Mouse (Mus musculus): Measurements from ENCODE around the gene Braf.
"Not testable (repeated sequence)": the region's sequence is repeated elsewhere in the genome, so short reads cannot be mapped to it uniquely, and the experiment has no call there.

Braf gene

DNA sequence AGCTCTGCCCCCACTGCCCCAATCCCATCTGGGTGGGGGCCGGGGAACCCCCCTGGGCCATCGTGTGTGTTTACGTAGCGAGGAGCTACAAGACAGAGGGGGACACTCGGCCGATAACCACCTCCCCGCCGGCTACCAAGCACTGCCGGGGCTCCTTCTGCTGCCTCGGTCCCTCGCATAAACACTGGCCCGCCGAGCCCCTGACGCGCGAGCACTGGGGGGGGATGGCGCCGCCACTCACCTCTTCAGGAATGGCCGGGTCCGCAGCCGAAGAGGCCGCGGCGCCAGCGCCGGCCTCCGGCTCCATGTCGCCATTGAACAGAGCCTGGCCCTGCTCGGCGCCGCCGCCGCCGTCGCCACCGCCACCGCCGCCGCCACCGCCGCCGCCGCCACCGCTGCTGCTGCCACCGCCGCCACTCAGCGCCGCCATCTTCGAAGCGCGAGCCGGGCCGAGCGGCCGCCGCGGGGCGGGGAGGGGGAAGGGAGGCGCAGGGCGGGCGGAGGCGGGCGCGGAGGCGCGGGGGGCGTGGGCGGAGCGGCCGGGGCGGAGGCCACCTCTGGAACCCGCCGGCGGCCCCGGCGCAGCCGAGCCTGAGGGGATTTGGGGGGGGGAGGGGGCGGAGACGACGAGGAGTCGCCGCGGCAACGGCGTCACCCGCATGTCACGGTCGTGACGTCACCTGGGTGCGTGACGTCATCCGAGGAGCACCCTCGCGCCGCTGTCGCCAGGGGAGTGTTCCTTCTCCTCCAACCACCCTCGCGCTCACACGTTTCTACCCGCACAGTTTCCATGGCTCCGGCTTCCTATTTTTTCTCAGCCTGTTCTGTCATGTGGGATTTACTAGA, at the start of gene Braf:
Gene Braf (minus strand): TSS at position 598 of the 846 bp plus-strand sequence.
- DNase-seq (ENCODE audit: low spot score in 2 of 2), result peak; percentile 79 to 91

DNA sequence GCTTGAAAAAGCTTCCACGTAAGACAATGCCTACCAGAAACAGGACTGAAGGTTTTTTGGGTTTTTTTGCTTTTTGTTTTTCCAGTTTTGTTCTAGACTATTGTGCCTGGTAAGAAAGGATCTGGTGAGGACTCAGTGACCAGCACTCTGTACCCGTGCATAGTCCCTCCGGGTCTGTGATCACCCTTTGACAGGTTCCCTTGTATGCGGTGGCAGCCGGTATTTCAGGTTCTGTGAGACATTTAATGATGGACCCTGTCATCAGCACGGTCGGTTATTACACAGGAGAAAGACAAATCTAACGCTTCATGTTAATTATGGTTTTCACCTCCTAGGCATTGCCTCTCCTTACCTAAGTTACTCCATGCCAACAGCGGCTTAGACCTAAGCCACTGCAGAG, 49.8 kb upstream of the Braf start:
- no peak for DNase-seq (ENCODE audit: low spot score in 2 of 2)

DNA sequence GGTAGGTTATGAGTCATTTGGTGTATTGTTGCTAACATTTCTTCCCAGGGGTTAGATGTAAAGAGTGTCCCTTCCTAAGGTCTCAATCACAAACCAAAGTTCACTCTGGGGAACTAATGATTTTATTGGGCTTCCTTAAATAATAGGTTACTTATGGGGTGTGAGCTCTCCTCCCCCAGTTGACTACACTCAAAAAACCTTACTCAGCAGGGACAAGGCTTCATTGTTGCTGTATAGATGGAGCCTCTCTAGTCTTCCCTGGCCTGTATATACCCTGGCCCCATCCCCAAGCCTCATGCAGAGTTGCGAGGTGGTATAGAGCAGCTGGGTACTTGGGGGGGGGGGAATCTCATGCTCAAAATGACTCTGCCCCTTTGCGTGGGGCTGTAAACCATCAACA, 32.0 kb upstream of the Braf start:
- DNase-seq (ENCODE audit: low spot score in 2 of 2), result no peak

DNA sequence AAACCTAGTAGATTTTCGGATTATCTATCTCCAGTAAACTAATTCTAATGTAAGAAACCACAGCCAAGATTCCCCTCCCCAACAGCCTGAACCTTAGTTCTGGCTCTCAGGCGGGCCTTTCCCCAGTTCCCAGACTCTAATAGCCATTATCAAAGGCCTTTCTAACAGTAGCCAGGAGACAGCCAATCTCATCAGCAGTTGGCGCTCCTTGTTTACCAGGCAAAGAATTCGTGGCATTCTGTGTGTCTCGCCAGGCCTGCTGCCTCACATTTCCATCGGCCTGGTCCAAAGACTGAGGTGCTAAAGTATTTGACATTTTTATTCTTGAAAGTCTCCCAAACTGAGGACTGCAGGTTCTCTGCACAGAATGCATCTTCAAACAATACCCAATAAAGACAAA, 24.6 kb upstream of the Braf start:
- no peak for DNase-seq (ENCODE audit: low spot score in 2 of 2)

DNA sequence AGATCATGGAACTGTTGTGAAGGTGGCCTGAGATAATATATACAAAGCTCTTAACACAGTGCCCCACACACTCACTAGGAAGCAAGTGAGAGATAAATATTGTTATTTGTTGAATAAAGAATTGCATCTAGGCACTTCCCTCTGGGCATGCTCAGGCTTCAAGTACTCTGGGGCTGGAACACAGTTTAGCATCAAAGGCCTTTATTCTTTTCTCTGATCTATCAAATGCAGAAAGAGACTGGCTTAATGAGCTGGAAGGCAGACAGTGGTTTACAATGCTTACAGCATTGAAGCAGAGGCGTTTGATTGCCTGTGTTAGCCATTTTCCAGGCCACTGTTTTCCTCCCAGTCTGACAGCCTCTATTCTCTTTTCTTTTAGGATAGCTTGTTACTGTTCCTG, 21.8 kb upstream of the Braf start:
- no peak for DNase-seq (ENCODE audit: low spot score in 2 of 2)

DNA sequence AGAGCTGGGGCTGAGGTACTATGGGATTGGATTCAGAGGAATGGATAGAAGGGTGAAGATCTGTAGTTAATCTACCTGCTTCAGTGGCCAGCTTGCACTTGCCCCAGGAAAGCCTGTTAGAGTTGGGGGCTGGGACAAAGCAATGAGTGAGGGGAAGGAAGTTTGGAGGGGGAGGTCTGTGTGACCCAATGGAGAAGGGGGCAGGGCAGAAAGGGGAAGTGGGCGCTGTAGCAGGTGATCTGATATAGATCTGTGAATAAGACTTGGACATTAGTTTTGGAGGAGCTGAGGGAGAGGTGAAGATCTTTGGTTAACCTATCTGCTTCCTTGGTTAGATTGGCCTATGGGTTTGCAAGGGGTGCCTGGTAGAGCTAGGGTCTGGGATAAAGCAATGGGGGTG, 20.2 kb upstream of the Braf start:
- DNase-seq (ENCODE audit: low spot score in 2 of 2), result no peak

DNA sequence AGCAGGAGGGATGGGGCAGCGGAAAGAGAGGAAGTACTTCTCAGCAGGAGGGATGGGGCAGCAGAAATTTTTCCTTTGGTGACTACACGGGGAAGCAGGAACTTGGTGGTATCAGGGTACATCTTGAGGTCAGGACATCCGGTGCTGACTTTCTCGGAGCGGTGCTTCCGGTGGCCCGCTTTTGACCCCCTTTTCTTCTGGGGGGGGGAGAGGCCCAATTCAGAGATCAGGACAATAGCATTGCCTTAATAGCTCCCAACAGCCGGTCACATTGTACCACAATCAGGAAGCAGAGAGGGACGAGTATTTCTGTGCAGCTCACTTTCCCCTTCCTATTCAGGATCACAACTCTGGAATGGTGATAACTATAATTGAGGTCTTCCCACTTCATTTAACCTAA, 14.4 kb upstream of the Braf start:
- DNase-seq (ENCODE audit: low spot score in 2 of 2), result not testable (repeated sequence)

DNA sequence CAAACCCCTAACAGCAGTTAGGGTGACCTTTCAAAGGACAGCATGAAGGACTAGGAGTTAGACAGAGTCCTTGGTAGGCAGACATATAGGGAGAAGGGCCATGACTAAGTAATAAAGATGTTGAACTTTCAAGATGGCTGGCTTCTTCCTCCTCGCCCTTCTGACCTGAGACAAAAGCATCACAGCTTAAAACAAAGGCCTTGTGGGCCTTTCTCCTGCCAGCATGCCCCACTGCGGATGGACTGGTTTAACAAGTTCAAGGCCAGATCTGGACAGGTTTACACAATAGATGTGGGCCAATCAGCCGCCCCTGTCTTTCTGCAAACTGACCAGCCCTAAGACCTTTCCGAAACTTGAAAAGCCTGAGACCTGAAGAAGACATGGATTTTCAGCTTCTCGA, 2.8 kb upstream of the Braf start:
- DNase-seq (ENCODE audit: low spot score in 2 of 2), result peak in 1 of 2 experiments; percentile 51

DNA sequence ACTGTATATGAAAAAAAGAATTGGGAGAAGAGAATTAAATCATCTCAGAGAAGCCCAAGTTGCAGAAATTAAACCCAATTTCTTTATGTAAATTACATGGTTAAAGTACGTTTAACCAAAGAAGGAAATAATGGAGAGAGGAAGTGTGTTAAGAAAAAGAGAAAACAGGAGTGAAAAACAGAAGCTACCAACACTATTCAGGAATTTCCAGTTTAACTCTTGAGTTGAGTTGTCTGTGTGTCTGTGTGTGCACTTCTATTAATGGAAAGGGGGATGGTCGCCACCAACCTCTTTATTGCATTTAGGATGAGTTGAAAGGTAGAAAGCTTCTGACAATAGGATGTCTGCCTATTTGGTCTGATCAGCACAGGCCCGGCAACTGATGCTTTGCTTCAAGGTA, 886 bp upstream of the Braf start:
- DNase-seq (ENCODE audit: low spot score in 2 of 2), result no peak

DNA sequence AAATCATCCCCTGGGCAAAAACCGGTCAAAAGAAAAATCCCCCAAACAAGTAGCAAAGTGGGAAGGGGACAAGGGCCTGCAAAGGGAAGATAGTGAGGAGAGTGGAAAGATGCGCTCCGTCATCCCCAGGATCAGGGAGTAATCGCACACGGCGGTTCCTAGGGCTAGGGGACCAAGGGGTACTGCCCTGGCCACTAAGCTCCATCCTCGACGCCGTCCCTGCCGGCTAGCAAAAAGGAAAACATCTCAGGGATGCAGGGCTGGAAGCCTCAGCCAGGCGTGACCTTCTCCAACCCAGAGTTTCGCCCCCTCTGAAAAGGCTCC, 759 bp downstream of the Braf start:
- no peak for DNase-seq (ENCODE audit: low spot score in 2 of 2)

DNA sequence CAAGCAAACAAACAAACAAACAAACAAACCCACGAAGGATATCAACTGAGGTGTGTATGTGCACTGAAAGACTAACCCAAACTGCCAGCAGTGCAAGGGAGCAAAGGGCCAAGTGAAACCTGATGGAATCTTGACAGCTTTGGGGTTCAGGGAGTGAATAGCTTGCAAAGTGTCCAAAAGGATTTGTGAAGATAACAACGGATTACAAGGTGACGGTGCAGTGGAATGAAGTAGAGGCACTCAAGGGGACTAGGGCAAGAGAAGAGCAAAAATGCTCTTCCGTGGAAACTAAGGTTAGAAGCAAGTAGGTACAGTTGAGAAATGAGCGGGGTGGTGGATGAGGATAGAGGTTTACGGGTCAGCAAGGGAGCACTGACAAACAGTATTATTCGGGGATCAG, 1.2 kb downstream of the Braf start:
- DNase-seq (ENCODE audit: low spot score in 2 of 2), result peak in 1 of 2 experiments; percentile 54

DNA sequence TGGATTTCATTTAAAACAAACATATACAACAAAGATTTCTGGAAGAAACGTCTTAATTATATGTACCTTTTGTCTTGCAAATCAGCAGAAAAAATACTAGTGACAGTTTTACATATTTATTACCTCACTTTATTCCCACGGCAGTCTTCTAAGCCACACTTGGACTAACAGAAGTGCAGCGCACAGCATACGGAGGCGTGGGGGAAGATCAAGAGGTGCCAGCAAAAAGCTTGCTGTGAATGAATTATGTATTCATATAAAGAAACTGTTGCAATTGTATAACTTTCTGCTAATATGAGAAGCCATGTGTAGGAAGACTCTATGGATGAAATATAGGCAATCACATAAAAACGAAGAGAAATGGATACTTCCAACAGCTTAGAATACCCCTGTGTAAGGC, 6.7 kb downstream of the Braf start:
- DNase-seq (ENCODE audit: low spot score in 2 of 2), result no peak

DNA sequence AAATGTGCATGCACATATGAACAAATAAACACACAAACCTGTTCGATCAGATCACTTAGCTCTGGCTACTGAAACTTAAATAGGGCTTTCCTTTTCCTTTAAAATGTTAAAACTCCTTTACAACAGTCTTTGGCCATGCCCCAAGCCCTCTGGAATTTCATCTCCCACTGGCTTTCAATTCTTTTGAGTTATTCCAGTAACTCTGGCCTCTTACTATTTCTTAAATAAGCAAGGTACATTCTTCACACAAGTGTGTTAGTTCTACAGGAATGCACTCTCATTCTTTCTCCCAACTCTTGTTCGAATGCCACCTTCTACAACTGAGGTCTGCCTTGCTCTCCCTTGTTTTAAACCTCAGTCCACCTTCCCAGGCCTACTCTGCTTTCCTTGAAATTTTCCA, 8.2 kb downstream of the Braf start:
- DNase-seq (ENCODE audit: low spot score in 2 of 2), result no peak

DNA sequence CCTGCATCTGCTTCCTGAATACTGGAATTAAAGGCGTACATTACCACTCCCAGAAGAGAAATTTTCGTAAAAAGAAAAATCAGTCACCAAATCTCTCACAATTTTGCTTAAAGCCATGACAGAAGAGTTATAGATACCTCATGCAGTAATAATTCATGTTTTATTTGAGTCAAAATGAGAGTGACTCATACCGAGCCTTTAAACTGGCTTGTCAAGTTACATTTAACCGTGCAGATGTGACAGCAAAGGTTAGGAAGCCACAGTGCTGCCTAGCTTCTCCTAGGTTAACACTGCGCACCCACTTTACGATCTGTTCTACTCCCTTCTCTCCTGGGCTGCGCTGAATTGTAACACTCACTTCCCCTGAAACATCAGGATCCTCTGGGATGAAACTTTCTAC, 10.9 kb downstream of the Braf start:
- no peak for DNase-seq (ENCODE audit: low spot score in 2 of 2)

DNA sequence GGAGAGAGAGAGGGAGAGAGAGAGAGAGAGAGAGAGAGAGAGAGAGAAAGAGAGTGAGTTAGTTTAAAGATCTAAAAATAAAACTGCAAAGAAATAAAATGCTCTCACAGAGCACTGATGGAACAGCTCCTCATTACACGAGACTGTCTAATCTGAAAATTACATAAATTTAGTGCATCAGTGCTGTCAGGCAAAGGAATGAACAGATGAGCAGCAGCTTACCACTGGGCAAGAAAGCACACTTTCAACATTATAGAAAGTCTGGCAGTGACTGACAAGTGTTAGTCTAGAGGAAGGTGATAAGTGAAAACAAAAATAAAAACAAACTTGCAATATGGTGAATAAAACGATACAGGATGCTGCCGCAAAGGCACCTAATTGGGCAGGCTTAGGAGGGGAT, 11.9 kb downstream of the Braf start:
- DNase-seq (ENCODE audit: low spot score in 2 of 2), result no peak

DNA sequence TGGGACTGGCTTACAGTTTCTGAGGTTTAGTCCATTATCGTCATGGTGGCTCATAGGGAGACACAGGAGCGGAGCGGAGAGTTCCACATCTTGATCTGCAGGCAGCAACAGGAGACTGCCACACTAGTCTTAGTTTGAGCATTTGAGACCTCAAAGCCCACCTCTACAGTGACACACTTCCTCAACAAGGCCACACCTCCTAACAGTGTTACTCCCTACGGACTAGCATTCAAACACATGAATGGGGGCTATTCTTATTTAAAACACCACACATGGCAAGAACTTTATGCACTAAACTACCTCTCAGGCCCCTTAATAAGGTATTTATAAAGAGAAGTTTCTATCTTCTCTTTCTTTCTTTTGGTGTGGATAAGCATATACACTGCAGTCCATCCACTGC, 19.6 kb downstream of the Braf start:
- no peak for DNase-seq (ENCODE audit: low spot score in 2 of 2)

DNA sequence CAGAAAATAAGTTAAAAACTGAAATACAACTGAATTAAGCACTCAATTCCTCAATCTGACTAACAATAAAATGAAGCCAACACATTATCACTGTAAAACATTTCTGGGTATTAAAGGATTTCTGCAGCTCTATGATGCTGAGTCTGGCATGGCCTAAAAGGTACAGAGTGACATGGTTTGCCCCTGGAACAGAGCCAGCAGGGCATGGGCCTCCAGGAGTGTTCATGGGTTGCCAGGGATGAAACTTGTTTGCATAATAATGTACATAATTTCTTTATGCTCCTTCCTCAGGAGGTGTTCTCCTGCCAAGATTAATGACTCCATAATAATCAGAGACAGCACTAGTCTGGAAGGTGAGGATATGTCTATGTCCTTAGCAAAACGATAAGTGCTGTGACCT, 32.1 kb downstream of the Braf start:
- no peak for DNase-seq (ENCODE audit: low spot score in 2 of 2)

DNA sequence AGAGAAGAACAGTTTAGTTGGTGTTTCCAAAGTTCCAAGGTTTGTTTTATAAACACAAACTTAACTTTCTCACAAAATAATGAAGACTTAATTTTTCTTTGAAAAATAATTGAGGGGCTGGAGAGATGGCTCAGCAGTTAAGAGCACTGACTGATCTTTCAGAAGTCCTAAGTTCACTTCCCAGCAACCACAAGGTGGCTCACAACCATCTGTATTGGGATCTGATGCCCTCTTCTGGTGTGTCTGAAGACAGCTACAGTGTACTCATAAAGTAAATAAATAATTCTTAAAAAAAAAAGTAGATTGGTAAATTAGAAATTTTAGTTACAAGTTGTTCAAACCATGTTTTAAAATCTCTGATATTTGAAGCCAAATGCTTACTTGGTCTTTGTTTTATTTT, 38.4 kb downstream of the Braf start:
- not testable (repeated sequence) for DNase-seq (ENCODE audit: low spot score in 2 of 2)

DNA sequence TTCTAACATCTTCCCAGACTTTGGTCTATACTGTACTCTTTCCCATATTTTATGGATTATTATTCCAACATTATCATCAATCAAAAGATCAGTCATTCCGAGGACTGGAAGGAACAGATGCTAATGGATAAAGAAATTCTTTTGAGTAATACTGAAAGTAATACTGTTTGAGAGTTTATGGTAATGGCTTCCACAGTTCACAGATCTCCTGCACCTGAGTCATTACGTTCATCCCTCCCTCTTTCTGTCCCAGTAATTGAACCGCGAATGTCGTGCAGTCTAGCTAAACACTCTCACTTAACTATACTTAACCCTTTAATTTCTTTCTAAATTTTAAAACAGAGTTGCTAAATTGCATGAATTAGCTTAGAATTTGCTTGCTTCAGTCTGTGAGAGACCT, 43.5 kb downstream of the Braf start:
- no peak for DNase-seq (ENCODE audit: low spot score in 2 of 2)

DNA sequence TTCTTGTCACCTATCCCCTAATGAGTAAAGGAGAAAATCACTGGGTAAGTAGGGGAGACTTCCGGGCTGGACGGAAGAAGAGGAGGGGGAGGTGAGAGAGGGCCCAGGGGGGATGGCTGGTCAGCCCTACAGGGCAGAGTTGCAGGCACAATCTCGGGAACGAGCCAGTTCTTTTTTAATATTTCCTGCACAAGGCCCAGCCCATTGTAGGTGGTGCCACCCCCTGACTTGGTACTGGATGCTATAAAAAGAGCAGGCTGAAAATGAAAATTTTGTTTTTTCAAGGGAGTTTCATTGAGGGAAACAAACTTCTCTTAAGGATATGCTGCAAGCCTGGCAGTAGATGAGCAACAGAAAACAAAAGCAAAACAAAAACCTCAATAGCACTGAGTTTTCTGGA, 44.7 kb downstream of the Braf start:
- no peak for DNase-seq (ENCODE audit: low spot score in 2 of 2)

DNA sequence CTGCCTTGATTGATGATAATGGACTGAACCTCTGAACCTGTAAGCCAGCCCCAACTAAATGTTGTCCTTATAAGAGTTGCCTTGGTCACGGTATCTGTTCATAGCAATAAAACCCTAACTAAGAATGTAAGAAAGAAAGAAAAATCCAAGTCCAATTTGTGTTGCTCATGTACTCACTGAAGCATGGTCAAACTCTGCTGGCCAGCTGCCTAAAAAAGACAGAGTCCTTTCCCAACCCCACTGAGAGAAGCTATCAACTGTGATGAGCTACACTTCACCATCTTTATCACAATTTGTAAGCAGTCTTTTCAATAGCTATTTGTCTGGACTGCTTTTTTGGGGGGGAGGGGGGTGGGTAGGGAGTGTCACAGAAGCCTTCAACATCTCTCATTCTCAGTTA, 47.0 kb downstream of the Braf start:
- DNase-seq (ENCODE audit: low spot score in 2 of 2), result no peak

DNA sequence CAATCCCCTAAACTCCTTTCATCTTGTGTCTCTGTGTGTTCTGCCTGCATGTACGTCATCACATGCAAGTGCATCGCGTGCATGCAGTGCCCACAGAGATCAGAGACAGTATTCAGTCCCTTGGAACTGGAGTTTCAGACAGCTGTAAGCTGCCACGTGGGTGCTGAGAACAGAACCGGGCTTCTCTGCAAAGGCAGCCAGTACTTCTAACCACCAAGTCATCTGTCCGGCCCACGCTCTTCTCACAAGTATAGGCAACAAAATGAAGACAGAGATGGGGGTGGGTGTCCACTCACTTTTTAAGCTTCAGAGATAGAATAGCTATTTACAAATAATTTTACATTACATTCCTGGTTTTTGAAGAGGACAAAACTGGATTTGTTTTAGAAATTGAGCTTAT, 50.2 kb downstream of the Braf start:
- no peak for DNase-seq (ENCODE audit: low spot score in 2 of 2)

DNA sequence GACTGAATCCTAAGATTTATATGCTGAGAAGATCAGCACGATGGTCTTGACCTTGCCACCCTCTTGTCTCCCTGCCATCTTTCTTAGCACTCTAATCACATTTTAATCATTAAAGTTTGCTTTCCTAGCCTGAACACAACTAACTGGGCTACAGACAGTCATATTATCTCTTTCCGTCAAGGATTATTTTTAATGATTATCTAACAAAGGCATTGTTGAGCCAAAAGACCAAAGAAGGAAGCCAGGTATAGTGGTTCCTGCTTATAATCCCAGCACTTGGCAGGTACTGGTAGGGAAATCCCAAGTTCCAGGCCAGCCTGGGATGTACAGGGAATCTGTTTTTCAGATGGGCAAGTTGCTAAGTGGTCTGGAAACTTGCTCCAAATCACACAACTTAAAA, 114.0 kb downstream of the Braf start:
- no peak for DNase-seq (ENCODE audit: low spot score in 2 of 2)

DNA sequence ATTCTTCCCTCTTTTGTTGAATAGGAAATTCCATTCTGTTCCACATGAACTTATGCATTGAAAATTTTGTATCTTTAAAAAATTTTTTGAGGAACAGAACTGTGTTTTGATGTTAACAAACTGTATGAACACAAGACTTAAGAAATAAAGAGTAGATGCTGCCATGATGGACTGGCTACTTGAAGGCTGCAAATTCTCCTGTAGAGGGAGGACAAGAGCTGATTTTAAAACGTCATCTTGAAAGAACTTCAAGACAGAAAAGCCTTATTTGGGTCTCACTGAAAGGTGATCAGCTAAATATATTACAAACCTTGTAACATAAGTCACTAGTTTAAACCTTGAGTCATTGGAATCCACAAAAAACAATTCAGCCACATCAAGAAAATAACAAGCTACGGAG, 115.1 kb downstream of the Braf start:
- no peak for DNase-seq (ENCODE audit: low spot score in 2 of 2)

All from spleen, postnatal 4 days (tissue).